Mouse (Mus musculus) forebrain, embryonic 16.5 days (tissue): Measurements from ENCODE around the gene Plekhg5. TPM values are rescaled to one million over a fixed set of nuclear protein-coding genes. Genes with fewer than 3 reads are reported as not detected.

ENCODE experiments used
- ATAC-seq: fragments of 200-750 bp; cut with Nextera tagmentation; 2 replicates; pipeline ENCODE4 v1.8.0; 2017; ENCODE audit warnings: mild to moderate bottlenecking, moderate library complexity
- H3K27ac ChIP-seq: fragments of 300-500 bp; sonication (generic); 2 replicates; pipeline ENCODE4 v1.5.1; 2014; ENCODE audit warnings: low read length, control low read depth
- H3K27me3 ChIP-seq: fragments of 300-500 bp; sonication (generic); replicated peaks from 2 replicates; pipeline ENCODE4 v1.6.1; 2014; ENCODE audit warnings: low read length; ENCODE audit not compliant: control insufficient read depth, insufficient read depth
- H3K36me3 ChIP-seq: fragments of 300-500 bp; sonication (generic); 2 replicates; pipeline ENCODE4 v1.6.1; 2014; ENCODE audit not compliant: control insufficient read depth, insufficient read depth
- H3K4me1 ChIP-seq: fragments of 300-500 bp; sonication (generic); replicated peaks from 2 replicates; pipeline ENCODE4 v1.6.1; 2014; ENCODE audit warnings: low read length; ENCODE audit not compliant: control insufficient read depth, insufficient read depth
- H3K4me2 ChIP-seq: fragments of 300-500 bp; sonication (generic); 2 replicates; pipeline ENCODE4 v1.6.1; 2014; ENCODE audit warnings: mild to moderate bottlenecking, low read length, control low read depth
- H3K4me3 ChIP-seq: fragments of 300-500 bp; sonication (generic); replicated peaks from 2 replicates; pipeline ENCODE4 v1.5.1; 2014; ENCODE audit warnings: mild to moderate bottlenecking, low read length, control low read depth
- H3K9ac ChIP-seq: fragments of 300-500 bp; sonication (generic); replicated peaks from 2 replicates; pipeline ENCODE4 v1.6.1; 2014; ENCODE audit warnings: low read depth, low read length, control low read depth
- H3K9me3 ChIP-seq: fragments of 300-500 bp; sonication (generic); 2 replicates; pipeline ENCODE4 v1.6.1; 2016; ENCODE audit warnings: low read length; ENCODE audit not compliant: control insufficient read depth
- WGBS: fragments of 180-500 bp; shearing (Covaris S2); extraction: QIAGEN DNeasy Blood & Tissue Kit; methylation state at CpG from one replicate; pipeline ENCODE4 v1.1.7; 2014; 5-methylcytosine and 5-hydroxymethylcytosine counted together
- polyA plus RNA-seq: library from polyadenylated mRNA; unstranded; fragments of >200 nt; fragmentation: Nextera tagmentation; extraction: Ambion mirVana; gene quantifications from 2 replicates; pipeline ENCODE4 v1.2.1, GENCODE M21; 2015

The Plekhg5 gene
- polyA plus RNA-seq, 1 experiment from 2014 or later, result 13.2 TPM

DNA sequence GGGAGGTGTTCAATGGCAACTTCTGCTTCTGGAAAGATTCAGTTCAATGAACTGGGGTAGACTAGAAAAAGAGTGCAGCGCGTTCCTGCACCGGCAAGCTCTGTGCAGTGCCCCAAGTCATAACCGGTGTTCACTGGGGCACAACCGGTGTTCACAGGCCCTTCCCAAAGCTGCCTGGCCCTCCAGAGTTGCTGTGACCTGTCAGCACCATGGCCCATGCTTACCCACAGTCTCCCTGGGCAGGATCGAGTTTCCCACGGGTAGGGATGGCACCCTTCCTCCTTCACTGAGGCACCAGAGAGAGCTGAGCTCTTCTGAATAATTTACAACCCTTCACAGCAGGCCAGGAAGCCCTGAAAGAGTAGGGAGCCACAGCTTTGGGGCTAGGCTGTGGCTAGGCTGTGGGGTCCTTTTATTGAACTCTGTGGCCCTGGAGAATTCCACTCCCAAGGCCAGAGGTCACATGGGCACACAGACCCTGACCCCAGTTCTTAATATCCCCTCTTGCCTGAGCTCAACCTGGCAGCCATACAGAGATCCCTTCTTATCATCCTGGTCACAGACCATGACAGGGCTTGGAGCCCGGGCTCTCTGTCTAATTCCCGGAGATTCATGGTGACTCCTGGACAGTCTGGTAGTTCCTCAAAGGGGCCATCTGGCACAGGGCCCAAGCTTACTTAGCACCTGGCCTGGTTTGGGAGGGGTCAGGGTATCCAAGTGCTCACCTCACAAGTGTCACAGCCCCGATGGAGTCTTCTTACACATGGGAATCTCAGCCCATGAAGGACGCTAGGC lies 73.9 kb downstream of the Plekhg5 start:
- H3K4me3 ChIP-seq, result no peak overlapping the region
- H3K4me2 ChIP-seq, result no peak overlapping the region
- no peak overlapping the region for H3K9ac ChIP-seq
- H3K27me3 ChIP-seq, result peaks cover 13% of the 10 kb centered on the region
- ATAC-seq, result no peak
- peaks cover 2% of the 10 kb centered on the region; the same call in 1 of the 2 replicates for H3K4me1 ChIP-seq
- H3K9me3 ChIP-seq, result no peaks in the 10 kb centered on the region
- 71% methylated on average over 11 of the region's 11 CpGs for WGBS
- no peaks in the 10 kb centered on the region for H3K36me3 ChIP-seq
- H3K27ac ChIP-seq, result no peak overlapping the region

DNA sequence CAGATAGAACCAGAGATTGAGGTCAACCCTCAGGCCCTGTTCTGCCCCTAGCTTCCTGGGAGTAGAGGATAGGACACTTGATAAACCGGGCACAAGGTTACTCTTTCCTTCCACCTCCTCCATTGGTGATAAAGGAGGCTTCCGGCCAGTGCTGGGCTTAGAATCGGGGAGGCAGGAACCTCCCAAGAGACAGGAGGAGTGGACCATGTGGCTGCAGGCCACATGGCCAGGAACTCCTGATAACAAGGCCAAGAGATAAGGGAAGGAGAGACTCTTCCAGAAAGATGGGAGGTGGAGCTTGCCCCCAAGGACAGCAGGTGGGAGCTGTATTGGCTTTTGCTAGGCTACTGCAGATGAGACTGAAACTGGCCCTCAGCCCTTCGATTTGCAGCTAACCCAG lies 78.2 kb downstream of the Plekhg5 start:
- no peaks in the 10 kb centered on the region for H3K36me3 ChIP-seq
- no peak for ATAC-seq
- H3K27me3 ChIP-seq, result peaks cover 46% of the 10 kb centered on the region
- 84% methylated on average over 4 of the region's 4 CpGs for WGBS
- H3K27ac ChIP-seq, result no peak overlapping the region
- H3K4me1 ChIP-seq, result peaks cover 8% of the 10 kb centered on the region
- no peak overlapping the region for H3K4me3 ChIP-seq
- no peak overlapping the region for H3K4me2 ChIP-seq
- H3K9ac ChIP-seq, result no peak overlapping the region
- H3K9me3 ChIP-seq, result no peaks in the 10 kb centered on the region

GRCm38 (mm10) chr4:152151451-152151965 lies 79.2 kb downstream of the Plekhg5 start:
- peak overlapping the region; percentile 43 for H3K4me2 ChIP-seq
- WGBS, result 21% methylated on average over 7 of the region's 7 CpGs

DNA sequence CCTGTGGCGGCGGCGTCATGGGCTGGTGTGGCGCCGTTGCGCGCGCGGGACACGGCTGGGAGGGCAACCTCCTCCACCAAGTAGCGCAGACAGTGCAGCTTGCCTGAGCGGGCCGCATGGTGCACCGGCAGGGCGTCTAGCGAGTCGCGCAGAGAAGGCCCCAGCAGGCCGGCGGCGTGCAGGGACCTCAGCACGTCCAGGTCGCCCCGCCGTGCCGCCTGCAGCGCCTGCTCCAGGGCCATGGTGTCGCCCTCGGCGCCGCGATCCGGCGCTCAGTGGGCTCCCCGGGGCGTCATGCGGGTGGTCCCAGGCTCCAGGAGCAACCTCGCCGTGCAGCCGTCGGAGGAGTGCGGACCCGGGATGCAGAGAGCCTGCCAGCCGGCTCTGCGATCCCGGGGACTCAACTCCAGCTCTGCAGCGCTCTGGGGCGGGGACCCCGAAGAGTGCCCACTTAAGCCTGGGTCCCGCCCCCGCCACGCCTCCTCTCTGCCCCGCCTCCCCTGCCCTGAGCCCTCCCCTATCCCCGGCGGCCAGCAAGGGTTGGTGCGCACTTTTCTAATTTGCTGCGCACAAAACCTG lies 79.8 kb downstream of the Plekhg5 start, which contains the start of gene Espn:
Espn (minus strand) TSS at position 406 of the 579 bp plus-strand sequence.
- peak; percentile 75 for ATAC-seq
- no peak within 1 kb of the TSS for H3K27ac ChIP-seq
- peaks cover 46% of the 10 kb centered on the region for H3K27me3 ChIP-seq

More at GRCm38 (mm10) chr4:152151451-152151965, 79.2 kb downstream of the Plekhg5 start:
- Histone ChIP-seq H3K4me1 (peaks cover 8% of the 10 kb centered on the region), H3K27me3 (peaks cover 46% of the 10 kb centered on the region), H3K9me3 (no peaks in the 10 kb centered on the region), H3K4me3 (peak overlapping the region; percentile 29; the same call in 1 of the 2 replicates), H3K9ac (no peak overlapping the region), H3K27ac (no peak overlapping the region), H3K36me3 (no peaks in the 10 kb centered on the region)
- no peak for ATAC-seq

DNA sequence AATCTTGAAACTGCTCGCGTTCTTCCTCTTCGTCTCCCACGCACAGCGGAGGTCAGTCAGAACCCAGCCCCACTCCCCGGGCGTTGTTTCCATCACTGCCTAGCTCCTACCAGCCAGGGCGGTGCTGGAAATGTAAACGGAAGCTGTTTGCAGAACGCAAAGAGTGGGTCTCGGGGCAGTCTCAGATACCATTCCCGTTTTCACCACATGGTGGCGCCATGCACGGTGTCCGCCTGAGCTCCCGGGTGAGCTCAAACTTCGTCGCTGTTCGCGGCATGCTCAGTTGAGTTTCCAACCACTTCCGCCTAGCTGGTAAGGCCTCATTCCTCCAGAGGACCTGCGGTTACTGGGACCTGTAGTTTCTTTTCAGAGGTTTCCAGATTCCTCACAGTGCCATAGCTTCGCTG lies 81.5 kb downstream of the Plekhg5 start:
- peaks cover 63% of the 10 kb centered on the region for H3K27me3 ChIP-seq
- H3K9me3 ChIP-seq, result no peaks in the 10 kb centered on the region
- H3K4me3 ChIP-seq, result no peak overlapping the region
- no peaks in the 10 kb centered on the region for H3K36me3 ChIP-seq
- H3K27ac ChIP-seq, result no peak overlapping the region
- H3K4me2 ChIP-seq, result peak overlapping the region; percentile 34; the same call in 1 of the 2 replicates
- H3K4me1 ChIP-seq, result peaks cover 11% of the 10 kb centered on the region
- 2% methylated on average over 23 of the region's 23 CpGs for WGBS
- no peak for ATAC-seq
- no peak overlapping the region for H3K9ac ChIP-seq

More for the DNA sequence above, 79.8 kb downstream of the Plekhg5 start, which contains the start of gene Espn:
- Histone ChIP-seq H3K9ac (peak within 1 kb of the TSS; percentile 2; the same call in 1 of the 2 replicates), H3K36me3 (no peaks in the 10 kb centered on the region), H3K4me2 (peak within 1 kb of the TSS; percentile 43), H3K4me3 (peak within 1 kb of the TSS; percentile 29), H3K4me1 (peaks cover 8% of the 10 kb centered on the region), H3K9me3 (no peaks in the 10 kb centered on the region)
- under 1% methylated on average over 54 of the region's 57 CpGs for WGBS

DNA sequence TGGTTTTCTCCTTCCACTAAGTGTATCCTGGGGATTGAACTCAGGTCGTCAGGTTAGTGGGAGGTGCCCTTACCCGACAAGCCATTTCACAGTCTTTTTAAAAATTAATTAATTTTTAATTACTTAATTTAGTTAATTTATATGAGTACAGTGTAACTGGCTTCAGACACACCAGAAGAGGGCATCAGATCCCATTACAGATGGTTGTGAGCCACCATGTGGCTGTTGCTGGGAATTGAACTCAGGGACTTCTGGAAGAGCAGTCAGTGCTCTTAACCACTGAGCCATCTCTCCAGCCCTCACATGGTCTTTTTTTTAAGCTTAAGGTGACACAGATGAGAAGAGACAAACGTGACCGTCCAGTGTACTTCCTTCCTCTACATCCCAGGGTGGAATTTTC lies 82.7 kb downstream of the Plekhg5 start:
- no peak overlapping the region for H3K27ac ChIP-seq
- peaks cover 73% of the 10 kb centered on the region for H3K27me3 ChIP-seq
- 72% methylated on average over 4 of the region's 4 CpGs for WGBS
- H3K9me3 ChIP-seq, result no peaks in the 10 kb centered on the region
- no peak for ATAC-seq
- peaks cover 16% of the 10 kb centered on the region for H3K4me1 ChIP-seq
- no peaks in the 10 kb centered on the region for H3K36me3 ChIP-seq
- H3K9ac ChIP-seq, result no peak overlapping the region
- H3K4me3 ChIP-seq, result no peak overlapping the region
- no peak overlapping the region for H3K4me2 ChIP-seq

GRCm38 (mm10) chr4:152157779-152158584 lies 85.7 kb downstream of the Plekhg5 start:
- Histone ChIP-seq H3K27me3 (peaks cover 68% of the 10 kb centered on the region), H3K27ac (no peak overlapping the region), H3K4me3 (no peak overlapping the region), H3K36me3 (no peaks in the 10 kb centered on the region), H3K9me3 (no peaks in the 10 kb centered on the region), H3K9ac (no peak overlapping the region), H3K4me1 (peaks cover 10% of the 10 kb centered on the region), H3K4me2 (no peak overlapping the region)
- no peak for ATAC-seq
- 13% methylated on average over 21 of the region's 21 CpGs for WGBS

DNA sequence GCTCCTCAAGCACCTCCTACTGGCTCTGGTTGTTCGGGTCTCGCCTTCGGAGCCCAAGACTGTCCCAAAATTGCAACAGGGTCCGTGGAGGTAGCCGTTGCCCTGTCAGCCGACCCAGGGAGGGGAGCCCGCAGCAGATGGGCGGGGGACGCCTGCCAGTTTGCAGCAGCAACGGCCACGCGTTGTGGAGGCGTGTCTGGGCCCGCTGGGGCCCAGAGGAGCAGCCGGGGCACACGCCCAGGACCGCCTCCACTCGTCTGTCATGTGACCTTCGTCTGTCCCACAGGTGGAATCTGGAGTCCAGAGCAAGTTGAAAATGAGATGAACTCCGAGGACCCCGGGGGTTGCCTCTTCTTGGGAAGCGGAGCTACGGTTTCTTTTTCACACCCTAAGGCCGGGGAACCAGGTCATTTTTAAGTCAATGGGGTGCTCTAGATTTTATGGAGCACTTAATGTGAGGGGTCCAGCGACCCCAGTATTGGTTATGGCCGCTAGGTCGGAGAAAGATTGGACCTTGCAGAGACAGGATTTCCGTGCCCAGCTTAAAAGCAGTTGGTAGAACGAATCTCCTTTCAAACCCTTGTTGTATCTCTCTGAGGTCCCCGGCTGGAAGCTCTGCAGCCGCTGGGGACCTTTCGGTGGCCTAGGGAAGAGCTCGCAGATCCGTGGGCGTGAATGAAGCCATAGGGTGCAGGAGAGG lies 86.4 kb downstream of the Plekhg5 start, which contains the start of gene Hes2:
Hes2 (plus strand) TSS at position 283 of the 700 bp plus-strand sequence.
- no peak within 1 kb of the TSS for H3K27ac ChIP-seq
- no peak for ATAC-seq
- peaks cover 62% of the 10 kb centered on the region for H3K27me3 ChIP-seq
- WGBS, result 3% methylated on average over 35 of the region's 35 CpGs
- H3K9me3 ChIP-seq, result no peaks in the 10 kb centered on the region
- peaks cover 8% of the 10 kb centered on the region for H3K4me1 ChIP-seq
- no peak within 1 kb of the TSS for H3K9ac ChIP-seq
- no peak within 1 kb of the TSS for H3K4me3 ChIP-seq
- no peak within 1 kb of the TSS for H3K4me2 ChIP-seq
- no peaks in the 10 kb centered on the region for H3K36me3 ChIP-seq
